Mouse (Mus musculus) liver, embryonic 16.5 days (tissue): ENCODE results near the gene Zdhhc7. TPM values are rescaled to one million over a fixed set of nuclear protein-coding genes. Genes with fewer than 3 reads are reported as not detected.

ENCODE experiments used
- ATAC-seq: fragments of 200-750 bp; cut with Nextera tagmentation; 2 replicates; pipeline ENCODE4 v1.8.0; 2017; ENCODE audit warnings: low read depth, mild to moderate bottlenecking, moderate number of reproducible peaks, moderate library complexity
- H3K27ac ChIP-seq: fragments of 300-500 bp; sonication (generic); 2 replicates; pipeline ENCODE4 v1.5.1; 2014; ENCODE audit warnings: mild to moderate bottlenecking, low read length
- H3K27me3 ChIP-seq: fragments of 300-500 bp; sonication (generic); 2 replicates; pipeline ENCODE4 v1.6.1; 2014; ENCODE audit warnings: low read depth, low read length, mixed read lengths; ENCODE audit not compliant: control insufficient read depth, insufficient read depth
- H3K36me3 ChIP-seq: fragments of 300-500 bp; sonication (generic); 2 replicates; pipeline ENCODE4 v1.6.1; 2014; ENCODE audit warnings: mild to moderate bottlenecking; ENCODE audit not compliant: control insufficient read depth, insufficient read depth
- H3K4me1 ChIP-seq: fragments of 300-500 bp; sonication (generic); 2 replicates; pipeline ENCODE4 v1.6.1; 2014; ENCODE audit warnings: low read depth, low read length, mixed read lengths; ENCODE audit not compliant: control insufficient read depth
- H3K4me2 ChIP-seq: fragments of 300-500 bp; sonication (generic); 2 replicates; pipeline ENCODE4 v1.6.1; 2014; ENCODE audit warnings: low read depth, low read length, mixed read lengths
- H3K4me3 ChIP-seq: fragments of 300-500 bp; sonication (generic); 2 replicates; pipeline ENCODE4 v1.5.1; 2014; ENCODE audit warnings: low read depth, mild to moderate bottlenecking, low read length
- H3K9ac ChIP-seq: fragments of 300-500 bp; sonication (generic); 2 replicates; pipeline ENCODE4 v1.6.1; 2014; ENCODE audit warnings: low read depth, low read length
- H3K9me3 ChIP-seq: fragments of 300-500 bp; sonication (generic); replicated peaks from 2 replicates; pipeline ENCODE4 v1.6.1; 2016; ENCODE audit warnings: low read length; ENCODE audit not compliant: control insufficient read depth
- WGBS: fragments of 180-500 bp; shearing (Covaris S2); extraction: QIAGEN DNeasy Blood & Tissue Kit; methylation state at CpG from one replicate; pipeline ENCODE4 v1.1.7; 2014; ENCODE audit not compliant: insufficient replicate concordance; 5-methylcytosine and 5-hydroxymethylcytosine counted together
- polyA plus RNA-seq: library from polyadenylated mRNA; unstranded; fragments of >200 nt; fragmentation: Nextera tagmentation; extraction: Ambion mirVana; gene quantifications from 2 replicates; pipeline ENCODE4 v1.2.1, GENCODE M21; 2015

The Zdhhc7 gene
- polyA plus RNA-seq, 1 experiment from 2014 or later, result 12.9 TPM

GRCm38 (mm10) chr8:120067936-120068668, 33.2 kb downstream of the Zdhhc7 start:
- no peaks in the 10 kb centered on the region for H3K36me3 ChIP-seq
- no peaks in the 10 kb centered on the region for H3K9me3 ChIP-seq
- no peaks in the 10 kb centered on the region for H3K4me1 ChIP-seq
- no peak for ATAC-seq
- H3K27ac ChIP-seq, result no peak overlapping the region
- H3K4me3 ChIP-seq, result no peak overlapping the region
- 55% methylated on average over 19 of the region's 19 CpGs for WGBS
- no peak overlapping the region for H3K9ac ChIP-seq
- no peaks in the 10 kb centered on the region for H3K27me3 ChIP-seq
- H3K4me2 ChIP-seq, result no peak overlapping the region

DNA sequence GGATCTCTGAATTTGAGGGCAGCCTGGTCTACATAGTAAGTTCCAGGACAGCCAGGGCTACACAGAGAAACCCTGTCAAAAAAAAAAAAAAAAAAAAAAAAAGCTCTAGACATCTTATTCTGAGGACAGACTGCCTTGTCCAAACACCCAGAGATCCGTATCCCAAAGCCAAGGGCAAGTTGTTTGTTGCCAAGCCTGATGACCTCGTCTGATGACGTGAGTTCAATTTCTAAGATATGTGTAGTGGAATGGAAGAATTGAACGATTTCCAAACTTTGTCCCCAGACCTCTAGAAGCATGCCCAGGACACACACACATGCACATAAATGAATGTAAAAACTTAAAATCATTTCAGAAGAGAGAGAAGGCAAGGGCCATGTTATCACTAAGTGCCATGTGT, 35.1 kb downstream of the Zdhhc7 start:
- Histone ChIP-seq H3K4me1 (no peaks in the 10 kb centered on the region), H3K9ac (no peak overlapping the region), H3K27ac (no peak overlapping the region), H3K36me3 (no peaks in the 10 kb centered on the region), H3K4me3 (no peak overlapping the region), H3K4me2 (no peak overlapping the region), H3K27me3 (no peaks in the 10 kb centered on the region), H3K9me3 (no peaks in the 10 kb centered on the region)
- WGBS, result 62% methylated on average over 4 of the region's 4 CpGs
- no peak for ATAC-seq

DNA sequence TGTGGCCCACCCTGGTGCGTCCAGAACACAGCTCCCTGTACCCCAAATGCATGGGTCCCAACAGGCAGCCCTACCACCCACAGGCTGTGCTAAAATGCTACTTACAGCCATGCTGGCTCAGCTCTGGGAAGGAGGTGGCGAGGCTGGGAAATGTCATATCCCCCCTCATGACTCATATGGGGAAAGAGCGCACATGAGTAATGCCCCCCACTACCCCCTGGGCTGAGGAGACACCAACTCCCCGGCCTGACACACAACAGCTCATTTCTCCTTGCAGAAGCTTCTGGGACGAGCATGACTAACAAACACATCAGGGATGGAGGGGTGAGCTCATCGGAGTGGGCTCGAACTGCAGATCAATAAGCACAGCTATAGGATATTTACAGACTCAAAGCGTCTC, 35.7 kb downstream of the Zdhhc7 start:
- no peak overlapping the region for H3K4me2 ChIP-seq
- H3K27me3 ChIP-seq, result no peaks in the 10 kb centered on the region
- no peak overlapping the region for H3K9ac ChIP-seq
- H3K27ac ChIP-seq, result no peak overlapping the region
- H3K36me3 ChIP-seq, result no peaks in the 10 kb centered on the region
- no peak for ATAC-seq
- H3K4me3 ChIP-seq, result no peak overlapping the region
- no peaks in the 10 kb centered on the region for H3K4me1 ChIP-seq
- H3K9me3 ChIP-seq, result no peaks in the 10 kb centered on the region
- WGBS, result 72% methylated on average over 8 of the region's 8 CpGs

GRCm38 (mm10) chr8:120063326-120063725, 38.0 kb downstream of the Zdhhc7 start:
- no peaks in the 10 kb centered on the region for H3K9me3 ChIP-seq
- WGBS, result 49% methylated on average over 3 of the region's 3 CpGs
- H3K4me3 ChIP-seq, result no peak overlapping the region
- no peaks in the 10 kb centered on the region for H3K4me1 ChIP-seq
- H3K9ac ChIP-seq, result no peak overlapping the region
- no peaks in the 10 kb centered on the region for H3K36me3 ChIP-seq
- H3K27ac ChIP-seq, result no peak overlapping the region
- H3K4me2 ChIP-seq, result no peak overlapping the region
- no peaks in the 10 kb centered on the region for H3K27me3 ChIP-seq
- ATAC-seq, result no peak

DNA sequence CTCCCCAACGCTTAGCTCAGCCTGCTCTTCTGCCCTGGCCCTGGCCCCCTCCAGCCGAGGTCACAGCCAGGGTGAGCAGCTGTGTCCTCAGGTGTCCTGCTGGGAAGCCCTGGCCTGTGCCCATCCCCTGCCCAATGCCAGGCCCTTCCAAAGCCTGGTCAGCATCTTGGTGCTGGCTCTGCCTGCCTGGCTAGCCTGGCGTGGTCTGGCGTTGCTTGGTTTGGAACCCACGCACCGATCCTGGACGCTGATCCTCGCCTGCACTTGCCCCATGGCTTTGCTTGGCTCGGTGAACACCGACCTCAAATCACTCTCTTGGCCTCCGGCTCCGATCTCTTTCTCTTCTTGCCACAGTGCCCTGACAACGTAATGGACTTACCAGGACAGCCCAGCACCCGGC, 38.5 kb downstream of the Zdhhc7 start:
- no peak overlapping the region for H3K9ac ChIP-seq
- H3K36me3 ChIP-seq, result no peaks in the 10 kb centered on the region
- H3K4me2 ChIP-seq, result no peak overlapping the region
- H3K27ac ChIP-seq, result no peak overlapping the region
- WGBS, result 76% methylated on average over 14 of the region's 14 CpGs
- no peak for ATAC-seq
- H3K27me3 ChIP-seq, result no peaks in the 10 kb centered on the region
- no peaks in the 10 kb centered on the region for H3K9me3 ChIP-seq
- H3K4me1 ChIP-seq, result no peaks in the 10 kb centered on the region
- H3K4me3 ChIP-seq, result no peak overlapping the region

- no peaks in the 10 kb centered on the region for H3K36me3 ChIP-seq
- no peak for ATAC-seq
- no peaks in the 10 kb centered on the region for H3K27me3 ChIP-seq
- H3K9ac ChIP-seq, result no peak overlapping the region
- 46% methylated on average over 2 of the region's 2 CpGs for WGBS
- H3K4me1 ChIP-seq, result no peaks in the 10 kb centered on the region
- no peak overlapping the region for H3K27ac ChIP-seq
- H3K9me3 ChIP-seq, result no peaks in the 10 kb centered on the region
- H3K4me3 ChIP-seq, result no peak overlapping the region
- H3K4me2 ChIP-seq, result no peak overlapping the region
These were observed 44.2 kb downstream of the Zdhhc7 start for GRCm38 (mm10) chr8:120057078-120057477.

- no peak overlapping the region for H3K4me3 ChIP-seq
- no peaks in the 10 kb centered on the region for H3K36me3 ChIP-seq
- no peak overlapping the region for H3K27ac ChIP-seq
- no peaks in the 10 kb centered on the region; the same call in 1 of the 2 replicates for H3K4me1 ChIP-seq
- H3K9me3 ChIP-seq, result no peaks in the 10 kb centered on the region
- no peaks in the 10 kb centered on the region for H3K27me3 ChIP-seq
- no peak overlapping the region for H3K9ac ChIP-seq
- WGBS, result 74% methylated on average over 3 of the region's 3 CpGs
- no peak for ATAC-seq
- H3K4me2 ChIP-seq, result no peak overlapping the region
These were observed 46.4 kb downstream of the Zdhhc7 start for GRCm38 (mm10) chr8:120054833-120055232.

GRCm38 (mm10) chr8:120052318-120052717, 49.0 kb downstream of the Zdhhc7 start:
- Histone ChIP-seq H3K4me2 (no peak overlapping the region), H3K9me3 (no peaks in the 10 kb centered on the region), H3K27me3 (no peaks in the 10 kb centered on the region), H3K4me3 (no peak overlapping the region), H3K36me3 (no peaks in the 10 kb centered on the region), H3K4me1 (no peaks in the 10 kb centered on the region; the same call in 1 of the 2 replicates), H3K27ac (no peak overlapping the region), H3K9ac (no peak overlapping the region)
- WGBS, result 72% methylated on average over 8 of the region's 8 CpGs
- no peak for ATAC-seq

- 68% methylated on average over 4 of the region's 4 CpGs for WGBS
- Histone ChIP-seq H3K27ac (no peak overlapping the region), H3K4me3 (no peak overlapping the region), H3K9me3 (no peaks in the 10 kb centered on the region), H3K4me1 (no peaks in the 10 kb centered on the region; the same call in 1 of the 2 replicates), H3K9ac (no peak overlapping the region), H3K36me3 (no peaks in the 10 kb centered on the region), H3K27me3 (no peaks in the 10 kb centered on the region), H3K4me2 (no peak overlapping the region)
- ATAC-seq, result no peak
These were observed 49.4 kb downstream of the Zdhhc7 start for GRCm38 (mm10) chr8:120051908-120052307.
